Mouse (Mus musculus): ENCODE results near the gene Mast4. TPM values are rescaled to one million over a fixed set of nuclear protein-coding genes. Genes with fewer than 3 reads are reported as not detected.

Gene Mast4
- polyA plus RNA-seq, 1 experiment from 2014 or later = 34.9 TPM

GRCm38 (mm10) chr13:102888211-102888610 lies 446.1 kb downstream of the Mast4 start:
- Histone ChIP-seq H3K27me3 (no peaks in the 10 kb centered on the region), H3K36me3 (no peaks in the 10 kb centered on the region), H3K9ac (replicated peaks) (no peak overlapping the region), H3K27ac (replicated peaks) (no peak overlapping the region), H3K4me2 (replicated peaks) (no peak overlapping the region), H3K4me1 (no peaks in the 10 kb centered on the region; the same call in 1 of the 2 replicates), H3K4me3 (no peak overlapping the region), H3K9me3 (no peaks in the 10 kb centered on the region)
- no peak for ATAC-seq (ENCODE audit: low FRiP score, low read depth)
- WGBS = 72% methylated on average over 8 of the region's 8 CpGs

- no peaks in the 10 kb centered on the region for H3K36me3 ChIP-seq
- no peak overlapping the region for H3K9ac ChIP-seq (replicated peaks)
- ATAC-seq (ENCODE audit: low FRiP score, low read depth) = no peak
- H3K27ac ChIP-seq (replicated peaks) = no peak overlapping the region
- H3K9me3 ChIP-seq = no peaks in the 10 kb centered on the region
- H3K4me2 ChIP-seq (replicated peaks) = no peak overlapping the region
- no peak overlapping the region for H3K4me3 ChIP-seq
- no peaks in the 10 kb centered on the region for H3K27me3 ChIP-seq
- WGBS = 96% methylated on average over 13 of the region's 13 CpGs
- H3K4me1 ChIP-seq = no peaks in the 10 kb centered on the region; the same call in 1 of the 2 replicates
Observed at GRCm38 (mm10) chr13:102887534-102887933, 446.8 kb downstream of the Mast4 start.

DNA sequence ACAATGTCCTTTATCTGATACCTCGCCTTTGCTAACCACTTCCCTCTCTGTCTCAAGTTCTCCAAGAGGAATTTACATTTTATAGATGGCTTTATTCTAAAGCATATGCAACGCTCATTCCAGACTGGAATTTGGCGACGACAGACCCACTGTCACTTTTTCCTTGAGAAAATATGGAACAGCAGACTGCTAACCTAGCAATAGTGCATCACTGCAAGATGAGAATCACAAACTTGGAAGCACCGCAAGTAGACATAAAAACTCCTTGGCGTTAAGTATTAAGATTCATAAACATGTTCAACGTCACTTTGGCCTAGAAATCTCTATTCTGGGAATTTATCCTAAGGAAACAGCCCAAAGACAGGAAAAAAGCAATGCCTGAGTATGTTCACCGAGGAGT lies 447.5 kb downstream of the Mast4 start:
- Histone ChIP-seq H3K9ac (replicated peaks) (no peak overlapping the region), H3K27ac (replicated peaks) (no peak overlapping the region), H3K27me3 (no peaks in the 10 kb centered on the region), H3K9me3 (no peaks in the 10 kb centered on the region), H3K36me3 (no peaks in the 10 kb centered on the region), H3K4me2 (replicated peaks) (no peak overlapping the region), H3K4me3 (no peak overlapping the region), H3K4me1 (no peaks in the 10 kb centered on the region; the same call in 1 of the 2 replicates)
- WGBS = 76% methylated on average over 8 of the region's 8 CpGs
- ATAC-seq (ENCODE audit: low FRiP score, low read depth) = no peak

- 72% methylated on average over 4 of the region's 4 CpGs for WGBS
Observed at GRCm38 (mm10) chr13:102886147-102886546, 448.1 kb downstream of the Mast4 start.

DNA sequence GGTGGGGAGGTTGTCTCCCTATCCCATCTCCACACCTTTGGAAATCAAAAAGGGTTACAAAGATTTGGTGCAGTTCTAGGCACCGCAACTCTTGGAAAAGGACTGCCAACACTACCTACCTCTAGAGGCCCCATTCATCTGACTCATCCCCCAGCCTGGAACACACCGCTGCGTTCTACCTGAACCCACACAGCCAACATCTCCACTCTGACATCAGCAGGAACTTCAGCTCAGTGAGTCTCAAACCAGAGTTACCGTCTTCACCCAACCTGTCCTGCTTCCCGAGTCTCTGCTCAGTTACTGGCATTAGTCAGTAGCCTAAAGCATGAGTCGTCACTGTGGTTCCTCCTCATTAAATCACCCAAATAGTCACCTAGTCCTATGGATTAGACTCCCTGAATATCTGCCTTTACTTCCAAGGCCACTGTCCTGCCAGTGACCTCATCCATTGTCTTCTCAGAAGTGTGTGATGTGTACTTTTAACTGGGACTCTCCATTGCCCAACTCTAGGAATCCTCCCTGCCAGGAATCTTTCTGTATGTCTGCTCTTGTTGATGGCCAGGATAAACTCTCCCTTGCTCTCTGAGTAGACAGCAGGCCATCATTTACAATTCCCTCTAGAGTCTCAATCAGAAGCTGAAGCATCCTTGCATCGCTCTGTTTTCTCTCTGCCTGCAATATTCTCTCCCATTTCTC lies 453.8 kb downstream of the Mast4 start:
- WGBS = 97% methylated on average over 7 of the region's 7 CpGs
- no peaks in the 10 kb centered on the region for H3K9me3 ChIP-seq

More at GRCm38 (mm10) chr13:102886147-102886546, 448.1 kb downstream of the Mast4 start:
- no peak overlapping the region for H3K9ac ChIP-seq (replicated peaks)
- H3K9me3 ChIP-seq = no peaks in the 10 kb centered on the region
- no peaks in the 10 kb centered on the region for H3K36me3 ChIP-seq
- H3K4me3 ChIP-seq = no peak overlapping the region
- no peaks in the 10 kb centered on the region for H3K27me3 ChIP-seq
- H3K4me1 ChIP-seq = no peaks in the 10 kb centered on the region; the same call in 1 of the 2 replicates
- ATAC-seq (ENCODE audit: low FRiP score, low read depth) = no peak
- no peak overlapping the region for H3K27ac ChIP-seq (replicated peaks)
- H3K4me2 ChIP-seq (replicated peaks) = no peak overlapping the region

GRCm38 (mm10) chr13:102878631-102879030 lies 455.7 kb downstream of the Mast4 start:
- no peaks in the 10 kb centered on the region for H3K27me3 ChIP-seq
- no peak overlapping the region for H3K4me3 ChIP-seq
- H3K27ac ChIP-seq (replicated peaks) = no peak overlapping the region
- 74% methylated on average over 6 of the region's 6 CpGs for WGBS
- no peaks in the 10 kb centered on the region for H3K36me3 ChIP-seq
- H3K9ac ChIP-seq (replicated peaks) = no peak overlapping the region
- no peak for ATAC-seq (ENCODE audit: low FRiP score, low read depth)
- no peak overlapping the region for H3K4me2 ChIP-seq (replicated peaks)
- H3K9me3 ChIP-seq = no peaks in the 10 kb centered on the region
- H3K4me1 ChIP-seq = peaks cover 27% of the 10 kb centered on the region

More for the DNA sequence above, 453.8 kb downstream of the Mast4 start:
- H3K4me2 ChIP-seq (replicated peaks) = no peak overlapping the region
- H3K27me3 ChIP-seq = no peaks in the 10 kb centered on the region
- H3K4me3 ChIP-seq = no peak overlapping the region
- no peaks in the 10 kb centered on the region for H3K36me3 ChIP-seq
- H3K4me1 ChIP-seq = peaks cover 16% of the 10 kb centered on the region
- ATAC-seq (ENCODE audit: low FRiP score, low read depth) = no peak
- H3K27ac ChIP-seq (replicated peaks) = no peak overlapping the region
- no peak overlapping the region for H3K9ac ChIP-seq (replicated peaks)

DNA sequence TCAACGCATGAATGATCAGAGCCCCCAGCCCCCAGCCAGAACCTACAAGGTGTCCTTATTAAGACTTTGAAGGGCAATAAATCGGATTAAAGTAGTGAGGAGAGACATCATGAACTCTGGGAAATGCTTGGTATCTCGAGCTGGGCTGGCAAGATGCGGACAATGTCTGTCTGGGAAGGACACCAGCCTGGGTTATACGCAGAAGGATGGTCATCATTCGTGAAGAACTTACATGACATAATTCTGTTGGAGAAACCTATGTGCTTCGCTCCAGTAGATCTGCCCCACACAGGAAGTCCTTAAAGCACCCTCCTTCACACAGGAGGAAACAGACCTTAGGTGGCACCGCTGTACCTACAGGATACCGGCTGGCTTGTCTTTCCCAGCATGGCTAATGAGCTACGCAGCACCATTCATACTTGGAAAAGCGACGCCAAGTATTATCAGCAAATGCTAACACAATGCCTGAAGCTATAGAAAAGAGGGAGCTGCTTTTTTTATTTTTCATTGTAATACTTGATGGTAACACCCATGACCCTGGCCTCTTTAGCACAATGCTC lies 456.5 kb downstream of the Mast4 start:
- Histone ChIP-seq H3K4me1 (peaks cover 27% of the 10 kb centered on the region), H3K4me3 (no peak overlapping the region), H3K27ac (replicated peaks) (no peak overlapping the region), H3K27me3 (no peaks in the 10 kb centered on the region), H3K9ac (replicated peaks) (no peak overlapping the region), H3K36me3 (no peaks in the 10 kb centered on the region), H3K4me2 (replicated peaks) (no peak overlapping the region), H3K9me3 (no peaks in the 10 kb centered on the region)
- 69% methylated on average over 12 of the region's 12 CpGs for WGBS
- ATAC-seq (ENCODE audit: low FRiP score, low read depth) = peak; percentile 53; the same call in 1 of the 2 replicates

DNA sequence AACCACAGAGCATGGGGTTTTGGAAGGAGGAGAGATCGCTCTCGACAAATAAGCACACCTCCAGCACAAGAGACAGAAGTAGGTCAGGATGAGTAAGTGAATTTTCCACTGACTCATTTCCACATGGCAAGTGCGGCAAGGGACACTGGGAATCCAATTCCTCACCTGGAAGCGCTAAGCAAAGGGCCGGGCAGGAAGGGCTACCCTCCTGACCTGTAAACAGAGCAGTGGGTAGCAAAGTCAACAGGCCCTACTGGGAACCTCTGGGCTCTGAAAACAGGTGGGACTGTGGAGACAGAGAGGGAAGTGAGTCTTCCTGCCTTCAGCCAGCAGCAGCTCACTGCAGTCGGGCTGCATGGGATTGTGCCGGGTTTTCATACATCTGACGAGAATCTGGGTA lies 457.1 kb downstream of the Mast4 start:
- Histone ChIP-seq H3K4me3 (no peak overlapping the region), H3K27me3 (no peaks in the 10 kb centered on the region), H3K4me2 (replicated peaks) (no peak overlapping the region), H3K36me3 (no peaks in the 10 kb centered on the region), H3K27ac (replicated peaks) (no peak overlapping the region), H3K9me3 (no peaks in the 10 kb centered on the region), H3K9ac (replicated peaks) (no peak overlapping the region), H3K4me1 (peaks cover 27% of the 10 kb centered on the region)
- 80% methylated on average over 8 of the region's 8 CpGs for WGBS
- ATAC-seq (ENCODE audit: low FRiP score, low read depth) = no peak

GRCm38 (mm10) chr13:102875520-102875919 lies 458.8 kb downstream of the Mast4 start:
- Histone ChIP-seq H3K27me3 (no peaks in the 10 kb centered on the region), H3K4me1 (peaks cover 27% of the 10 kb centered on the region), H3K9me3 (no peaks in the 10 kb centered on the region), H3K4me3 (no peak overlapping the region), H3K27ac (replicated peaks) (no peak overlapping the region), H3K9ac (replicated peaks) (no peak overlapping the region), H3K4me2 (replicated peaks) (no peak overlapping the region), H3K36me3 (no peaks in the 10 kb centered on the region)
- 68% methylated on average over 8 of the region's 8 CpGs for WGBS
- no peak for ATAC-seq (ENCODE audit: low FRiP score, low read depth)

DNA sequence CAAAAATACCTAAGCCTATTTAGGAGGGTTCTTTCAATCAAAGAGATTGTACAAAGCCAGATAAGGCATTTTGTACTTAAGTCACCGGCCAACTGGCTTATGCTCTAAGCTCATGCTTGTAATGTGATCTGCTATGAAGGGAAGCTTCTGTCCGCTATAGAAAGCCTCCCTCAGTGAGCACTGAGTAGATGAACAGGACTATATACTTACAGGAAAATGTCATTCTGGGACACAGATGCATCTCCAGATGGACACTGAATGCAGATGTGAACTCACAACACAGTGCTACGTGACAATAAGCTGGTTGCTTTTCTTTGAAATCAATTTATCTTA lies 459.2 kb downstream of the Mast4 start:
- Histone ChIP-seq H3K4me1 (peaks cover 27% of the 10 kb centered on the region), H3K36me3 (no peaks in the 10 kb centered on the region), H3K4me2 (replicated peaks) (no peak overlapping the region), H3K27ac (replicated peaks) (no peak overlapping the region), H3K9ac (replicated peaks) (no peak overlapping the region), H3K27me3 (no peaks in the 10 kb centered on the region), H3K9me3 (no peaks in the 10 kb centered on the region), H3K4me3 (no peak overlapping the region)
- 45% methylated on average over 3 of the region's 3 CpGs for WGBS
- ATAC-seq (ENCODE audit: low FRiP score, low read depth) = no peak

DNA sequence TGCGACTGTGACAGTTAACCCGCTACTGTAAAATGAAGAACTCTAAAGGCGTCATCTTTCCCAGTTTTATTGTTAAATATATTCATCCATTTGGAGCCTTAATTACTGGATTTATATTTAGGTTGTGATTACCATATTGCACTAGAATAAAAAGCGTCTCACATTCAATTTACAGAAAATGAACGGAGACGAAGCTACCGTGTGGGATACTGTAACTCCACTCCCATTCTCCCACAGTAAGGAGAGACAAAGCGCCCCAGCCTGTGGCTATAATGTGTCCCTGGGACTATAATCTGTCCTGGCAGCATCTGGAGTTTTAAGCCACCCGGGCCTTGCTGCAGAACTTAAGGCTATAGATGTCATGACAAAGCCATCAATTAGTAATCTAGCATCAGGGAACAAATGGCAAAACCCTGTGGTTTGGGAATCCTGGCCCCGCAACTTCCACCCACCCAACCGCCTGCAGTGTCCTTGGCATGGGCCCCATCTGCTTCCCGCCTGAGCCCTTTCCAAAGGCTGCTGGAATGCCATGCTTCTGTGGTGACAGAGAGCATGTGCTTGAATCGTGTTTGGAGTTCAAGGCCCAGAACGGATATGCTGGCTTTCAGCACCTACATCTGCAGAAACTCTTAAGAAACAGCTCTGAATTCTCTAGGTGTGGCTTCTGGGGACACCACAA lies 459.7 kb downstream of the Mast4 start:
- Histone ChIP-seq H3K4me3 (no peak overlapping the region), H3K27me3 (no peaks in the 10 kb centered on the region), H3K4me1 (peaks cover 27% of the 10 kb centered on the region), H3K9ac (replicated peaks) (no peak overlapping the region), H3K9me3 (no peaks in the 10 kb centered on the region), H3K36me3 (no peaks in the 10 kb centered on the region), H3K27ac (replicated peaks) (no peak overlapping the region), H3K4me2 (replicated peaks) (no peak overlapping the region)
- no peak; the same call in 1 of the 2 replicates for ATAC-seq (ENCODE audit: low FRiP score, low read depth)
- WGBS = 78% methylated on average over 14 of the region's 14 CpGs

- H3K9ac ChIP-seq (replicated peaks) = no peak overlapping the region
- no peaks in the 10 kb centered on the region; the same call in 1 of the 2 replicates for H3K36me3 ChIP-seq
- H3K9me3 ChIP-seq = peaks cover under 1% of the 10 kb centered on the region; the same call in 1 of the 2 replicates
- H3K27me3 ChIP-seq = no peaks in the 10 kb centered on the region
- no peak for ATAC-seq (ENCODE audit: low FRiP score, low read depth)
- 94% methylated on average over 5 of the region's 5 CpGs for WGBS
- peaks cover 23% of the 10 kb centered on the region for H3K4me1 ChIP-seq
- H3K4me2 ChIP-seq (replicated peaks) = no peak overlapping the region
- H3K4me3 ChIP-seq = no peak overlapping the region
- no peak overlapping the region for H3K27ac ChIP-seq (replicated peaks)
Observed at GRCm38 (mm10) chr13:102873412-102874016, 460.8 kb downstream of the Mast4 start.

All from midbrain, embryonic 12.5 days (tissue).